Mouse (Mus musculus) mature B cell (primary cell): ENCODE measurements around the gene Parvb.

ENCODE experiments used
- in situ Hi-C: fragments of 300-500 bp; cut with MboI; formaldehyde crosslinking; loops from 2 replicates; pipeline ENCODE4 v1.14.3; 2019

Gene Parvb

DNA sequence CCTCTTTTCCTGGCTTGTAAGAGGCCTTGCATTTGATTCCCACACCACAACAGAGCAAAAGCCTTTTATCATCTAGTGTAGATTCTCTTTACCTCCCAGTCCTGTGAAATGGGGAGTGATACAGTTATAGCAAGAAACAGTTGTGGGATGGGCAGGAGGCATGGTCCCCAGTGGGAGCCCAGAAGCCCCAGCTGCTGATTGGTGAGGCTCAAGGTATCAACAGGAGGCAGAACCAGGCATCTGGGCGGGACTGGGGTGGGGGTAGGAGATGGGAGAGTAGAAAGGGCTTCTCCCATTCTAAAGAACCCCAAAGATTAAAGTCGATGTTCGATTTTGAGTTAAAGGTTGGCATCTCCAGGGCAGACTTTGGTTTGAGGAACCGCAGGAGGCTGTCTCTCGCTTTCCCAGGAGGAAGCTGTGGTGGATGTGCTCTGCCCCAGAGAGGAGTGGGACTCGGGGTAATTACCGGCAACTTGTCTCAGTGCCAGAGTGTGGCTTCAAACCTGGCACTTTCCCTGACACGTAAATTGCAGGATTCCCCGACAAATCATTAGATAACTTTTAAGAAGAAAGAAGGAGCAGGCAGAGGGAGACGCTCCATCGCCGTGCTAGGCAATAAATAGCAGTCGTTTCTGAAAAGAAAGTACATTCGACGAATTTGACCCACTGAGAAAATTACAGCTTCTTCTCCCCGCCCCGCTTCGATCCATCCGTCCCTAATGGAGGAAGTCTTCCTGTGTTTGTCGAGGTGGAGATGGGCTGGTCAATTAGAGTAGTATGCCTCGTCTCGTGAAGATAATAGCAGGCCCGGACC lies 13.7 kb upstream of the Parvb start:
- in situ Hi-C loops, result no loop called here

DNA sequence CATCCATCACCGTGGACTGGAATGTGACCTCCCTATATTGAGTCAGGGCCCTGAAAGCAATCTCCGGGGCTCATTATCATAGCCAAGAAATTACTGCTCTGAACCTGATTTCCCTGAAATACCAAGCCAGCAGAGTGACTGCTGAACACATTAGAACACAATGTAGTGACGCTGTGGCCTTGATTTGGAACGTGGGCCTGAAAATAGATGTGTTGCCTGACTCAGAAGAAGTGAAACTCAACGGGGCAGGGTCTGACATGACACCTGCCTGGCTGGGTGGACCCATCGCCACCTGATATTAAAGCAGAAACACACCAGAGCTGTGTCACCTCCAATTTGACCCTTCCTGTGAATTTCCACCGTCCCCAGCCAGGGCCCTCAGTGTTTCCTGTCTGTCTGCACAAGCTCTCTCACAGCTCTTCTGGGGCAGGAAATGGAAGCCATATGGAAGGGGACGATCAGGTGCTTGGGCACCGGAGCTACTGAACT lies 13.0 kb upstream of the Parvb start:
- in situ Hi-C loops, result no loop called here

DNA sequence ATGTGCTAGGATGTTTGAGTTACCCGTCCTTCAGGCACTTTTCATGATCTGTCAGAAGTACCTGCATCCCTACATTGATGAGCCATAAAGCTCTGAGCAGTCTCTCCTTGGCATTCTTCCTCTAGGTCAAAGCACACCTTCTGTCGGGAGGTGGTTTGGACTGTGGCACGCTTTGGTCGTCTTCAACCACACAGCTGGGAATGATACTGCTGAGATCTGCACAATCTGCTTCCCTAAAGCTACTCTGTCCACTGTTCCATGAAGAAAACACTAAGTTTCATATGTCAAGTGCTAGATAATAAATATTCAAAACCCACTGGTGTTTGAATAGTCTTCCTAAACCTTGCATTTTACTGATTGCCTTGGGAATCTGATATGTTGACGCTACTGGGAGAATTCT lies 10.3 kb upstream of the Parvb start:
- in situ Hi-C loops, result no loop called here

DNA sequence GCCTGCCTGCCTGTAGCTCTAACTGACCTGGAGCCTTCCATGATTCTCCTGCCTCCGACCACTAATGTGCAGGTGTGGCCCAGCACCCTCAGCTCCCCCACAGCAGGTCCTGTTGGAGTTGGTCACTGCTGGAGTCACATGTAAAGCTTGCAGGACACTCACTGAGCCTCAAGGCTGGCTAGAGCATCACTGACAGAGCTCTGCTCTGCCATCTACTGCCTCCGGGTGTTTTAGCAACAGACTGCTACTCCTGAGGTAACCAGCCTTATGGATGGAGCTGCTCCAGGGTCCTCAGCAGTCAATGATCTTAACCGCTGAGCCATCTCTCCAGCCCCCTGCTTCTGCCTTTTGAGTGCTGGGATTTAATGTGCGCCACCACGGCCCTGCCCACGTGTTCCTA lies 8.4 kb upstream of the Parvb start:
- in situ Hi-C loops, result no loop called here

DNA sequence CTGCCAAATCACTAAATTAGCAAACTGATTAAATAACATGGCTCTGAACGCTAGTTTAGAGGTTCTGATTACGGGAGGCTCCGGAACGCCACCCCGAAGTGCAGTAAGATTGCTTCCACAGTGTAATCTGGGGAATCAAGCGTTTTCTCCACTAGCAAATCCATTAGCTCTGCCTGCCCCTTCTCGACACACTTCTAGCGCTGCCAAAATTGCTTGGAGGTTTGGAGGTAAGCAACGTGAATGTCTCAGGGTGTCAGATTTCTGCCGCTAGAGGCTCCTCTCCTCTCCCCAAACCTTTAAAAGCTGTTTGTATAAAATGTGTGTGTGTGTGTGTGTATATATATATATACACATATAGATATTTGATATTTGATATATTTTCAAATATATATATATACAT lies 7.1 kb upstream of the Parvb start:
- in situ Hi-C loops, result no loop called here

DNA sequence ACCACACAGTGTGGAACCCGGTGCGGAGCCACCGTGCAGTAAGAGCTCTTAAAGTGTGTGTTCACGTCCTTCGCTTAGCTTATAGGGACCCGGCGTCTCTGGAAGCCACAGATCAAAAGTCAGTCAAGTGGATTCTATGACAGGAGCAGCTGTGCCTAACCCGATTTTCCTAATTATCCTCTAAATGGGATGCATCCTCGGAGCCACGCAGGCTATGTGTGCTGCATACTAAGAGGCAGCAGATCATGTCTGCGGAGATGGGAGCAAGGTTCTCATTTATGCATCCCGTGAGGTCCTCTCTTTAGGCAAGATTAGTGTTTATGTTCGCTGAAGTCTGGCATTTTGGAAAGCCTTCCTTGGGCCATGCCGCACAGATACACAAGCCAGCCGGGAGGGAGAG lies 4.9 kb upstream of the Parvb start:
- in situ Hi-C loops, result no loop called here

DNA sequence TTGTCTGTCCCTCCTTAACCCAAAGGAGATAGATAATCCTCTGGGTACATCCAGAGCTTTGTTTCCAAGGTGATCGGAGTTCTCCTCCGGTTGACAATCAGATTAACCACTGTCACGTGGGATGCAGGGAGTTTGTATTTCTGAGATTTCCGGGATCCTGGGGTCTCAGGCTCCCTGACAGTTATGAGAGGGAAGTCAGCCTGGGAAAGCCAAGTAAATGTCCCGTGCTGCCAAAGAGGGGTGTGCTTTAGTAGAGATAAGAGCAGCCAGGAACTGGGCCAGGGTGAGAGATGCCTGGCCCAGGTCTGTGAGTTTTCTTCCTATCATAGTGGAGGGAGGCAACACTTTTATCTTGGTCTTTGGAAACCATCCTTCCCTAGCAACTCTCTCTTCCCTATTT lies 1.2 kb upstream of the Parvb start:
- in situ Hi-C loops, result no loop called here

DNA sequence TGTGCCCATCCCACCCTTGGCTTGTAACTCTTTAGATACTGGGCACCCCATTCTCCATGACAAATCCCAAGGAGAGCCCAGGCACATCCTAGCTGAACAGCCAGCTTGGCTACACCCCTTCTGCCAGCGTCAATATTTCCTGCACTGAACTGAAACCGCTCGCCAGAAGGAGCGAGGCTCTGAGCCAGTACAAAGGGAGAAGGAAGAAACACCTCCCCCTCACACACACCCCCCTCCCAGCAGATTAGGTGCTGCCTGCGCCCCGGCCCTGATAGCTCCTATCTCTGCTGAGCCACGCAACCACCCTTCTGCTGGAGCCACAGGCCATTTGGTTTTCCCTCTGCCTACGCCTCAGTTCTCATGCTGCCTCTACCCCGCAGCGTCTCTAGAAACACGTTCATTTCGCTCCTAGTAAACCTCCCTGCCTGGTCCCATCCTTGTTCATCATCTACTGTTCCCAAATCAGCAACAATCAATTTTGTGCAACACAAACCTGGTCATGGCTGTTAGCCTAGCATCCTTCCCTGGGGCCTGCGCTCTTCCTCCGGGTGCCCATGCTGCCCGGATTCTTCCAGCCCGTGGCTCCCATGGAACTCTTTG lies 630 bp upstream of the Parvb start:
- in situ Hi-C loops, result no loop called here

DNA sequence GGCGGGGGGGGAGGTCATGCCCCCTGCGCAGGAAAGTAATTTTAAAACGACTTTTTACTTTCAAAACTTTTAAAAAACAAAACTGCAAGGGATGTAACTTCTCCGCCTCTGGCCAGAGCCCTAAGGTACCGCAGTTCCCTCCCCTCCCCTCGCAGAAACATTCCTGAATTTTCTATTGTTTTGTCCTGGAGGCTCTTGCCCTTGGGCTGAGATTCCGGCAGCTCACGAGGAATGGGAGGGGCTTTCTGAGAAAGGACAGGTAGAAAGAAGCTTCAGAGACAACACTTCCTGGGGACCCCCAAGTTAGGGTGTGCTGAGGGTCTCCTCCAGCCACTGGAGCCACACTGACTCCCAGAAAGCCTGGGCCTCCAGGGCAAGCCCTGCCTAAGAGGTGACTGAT lies 766 bp downstream of the Parvb start:
- in situ Hi-C loops, result no loop called here

DNA sequence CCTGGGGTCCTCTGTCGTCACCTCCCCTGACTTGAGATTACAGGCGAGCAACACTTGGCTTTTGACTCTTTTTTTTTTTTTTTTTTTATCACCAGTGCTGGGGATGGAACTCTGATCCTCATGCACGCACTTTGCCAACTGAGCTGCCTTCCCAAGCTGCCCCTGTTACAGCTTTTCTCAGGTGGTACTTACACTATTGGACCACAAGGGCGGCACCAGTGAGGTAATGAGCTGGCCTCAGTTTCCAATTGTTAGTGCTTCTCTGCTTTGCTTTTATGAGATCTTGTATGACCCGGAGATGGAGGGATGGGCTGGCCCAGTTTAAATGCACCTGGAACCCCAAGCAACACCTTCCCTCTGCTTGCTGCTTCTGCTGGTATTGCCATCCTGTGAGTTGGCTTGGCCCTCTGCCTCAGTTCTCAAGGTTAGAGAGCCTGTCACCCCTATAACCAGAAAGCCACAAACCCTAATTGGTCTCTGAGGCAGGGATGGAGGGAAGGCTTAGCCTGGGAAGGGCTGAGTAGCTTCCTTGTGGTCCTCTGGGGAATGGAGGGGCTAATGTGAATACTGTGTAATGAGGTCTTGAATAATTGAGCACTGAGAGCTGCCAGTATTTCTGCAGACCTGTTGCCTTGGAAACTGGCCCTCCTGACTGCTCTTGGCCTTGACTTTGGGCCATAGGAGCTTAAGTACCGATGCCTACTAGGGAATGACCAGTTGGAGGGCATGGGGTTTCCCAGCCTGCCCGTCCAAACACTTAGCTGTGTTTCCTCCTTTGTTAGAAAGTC lies 3.1 kb downstream of the Parvb start:
- in situ Hi-C loops, result no loop called here

DNA sequence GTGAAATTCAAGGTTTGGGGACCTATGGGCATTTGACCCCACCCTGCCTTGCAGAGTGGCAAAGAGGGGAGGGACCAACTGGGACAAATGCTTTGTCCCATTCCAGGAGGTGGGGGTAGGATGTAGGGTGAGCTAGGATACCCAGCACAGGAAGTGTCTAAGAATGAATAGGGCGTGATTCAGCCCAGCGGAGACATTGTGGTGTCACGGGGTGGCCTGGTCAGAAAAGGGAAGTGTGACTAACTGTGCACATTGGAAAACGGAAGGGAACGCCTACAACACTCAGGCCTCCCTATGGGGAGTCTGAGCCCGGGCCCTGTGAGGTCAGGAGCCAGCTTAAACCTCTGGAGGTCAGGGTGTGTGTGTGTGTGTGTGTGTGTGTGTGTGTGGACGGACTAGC lies 3.8 kb downstream of the Parvb start:
- in situ Hi-C loops, result no loop called here

DNA sequence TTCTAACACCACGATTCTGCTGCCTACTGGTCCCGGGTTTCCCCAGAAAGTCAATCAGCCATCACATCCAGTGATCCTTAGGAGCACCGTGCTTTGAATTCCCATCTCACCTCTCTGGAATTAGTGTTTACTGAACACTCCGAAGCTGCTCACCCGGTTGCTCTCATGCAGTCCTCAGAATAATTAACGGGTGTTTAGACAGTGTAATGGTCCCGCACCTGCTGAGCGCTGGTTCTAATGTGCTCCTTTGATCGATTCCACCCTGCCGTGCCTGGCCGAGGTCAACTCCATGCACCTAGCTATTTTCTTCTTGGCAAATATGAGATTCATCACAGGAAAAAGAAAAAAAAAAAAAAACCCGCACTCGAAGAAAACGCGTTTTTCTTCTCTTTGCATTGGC lies 6.7 kb downstream of the Parvb start:
- in situ Hi-C loops, result no loop called here

DNA sequence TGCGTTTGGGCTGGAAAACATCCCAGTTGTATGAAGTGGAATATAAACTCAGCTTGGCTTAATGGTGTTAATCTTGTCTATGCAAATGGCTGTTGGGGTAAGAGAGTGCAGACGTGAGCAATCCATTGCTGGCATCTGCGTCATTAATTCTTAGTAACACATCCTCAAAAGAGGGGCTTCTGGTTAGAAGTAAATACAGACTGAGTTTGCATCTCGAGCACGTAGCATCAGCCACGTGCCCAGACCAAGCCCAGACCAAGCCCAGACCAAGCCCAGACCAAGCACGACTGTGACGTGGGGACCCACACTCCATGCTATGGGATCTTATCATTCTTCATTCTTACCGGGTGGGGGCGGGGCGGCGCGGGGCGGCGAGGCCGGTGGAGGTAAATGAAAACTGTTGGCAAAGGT lies 7.2 kb downstream of the Parvb start:
- in situ Hi-C loops, result no loop called here

DNA sequence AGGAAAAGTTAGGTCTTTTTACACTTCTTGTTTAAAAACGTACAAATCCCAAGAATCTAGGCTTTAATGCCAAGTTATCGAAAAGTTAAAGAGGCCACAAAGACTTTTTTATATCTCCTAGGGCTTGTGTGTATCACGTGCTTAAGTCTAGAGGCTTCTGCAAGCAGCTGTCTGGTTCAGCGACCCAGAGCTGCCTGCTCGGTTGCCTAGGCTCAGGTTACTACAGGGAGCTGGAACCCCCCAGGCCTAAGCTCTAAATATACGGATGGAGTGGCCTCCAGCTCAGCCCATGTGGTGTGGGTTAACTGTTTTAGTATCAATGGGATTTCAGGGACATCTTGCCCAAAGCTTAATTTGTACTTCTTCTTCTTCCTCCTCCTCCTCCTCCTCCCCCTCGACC lies 9.7 kb downstream of the Parvb start:
- in situ Hi-C loops, result no loop called here

DNA sequence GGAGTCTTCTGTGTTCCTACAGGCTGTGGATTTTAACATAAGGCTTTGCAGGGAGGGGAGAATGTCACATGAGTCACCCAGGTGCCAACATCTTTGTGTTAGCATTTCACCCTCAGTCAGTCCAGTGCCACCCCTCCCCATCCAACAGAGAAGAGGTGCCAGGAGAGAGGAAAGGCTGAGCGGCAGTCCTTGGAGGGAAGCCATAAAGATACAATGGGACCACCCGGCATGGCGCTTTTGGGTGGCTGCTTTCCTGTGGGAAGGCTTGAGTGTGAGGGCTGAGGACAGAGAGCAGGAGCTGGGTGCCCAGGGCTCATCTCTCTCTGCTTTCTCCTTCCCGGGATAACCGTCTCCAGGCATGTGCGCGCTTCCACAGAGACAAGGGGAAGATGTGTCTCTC lies 13.3 kb downstream of the Parvb start:
- in situ Hi-C loops, result no loop called here

DNA sequence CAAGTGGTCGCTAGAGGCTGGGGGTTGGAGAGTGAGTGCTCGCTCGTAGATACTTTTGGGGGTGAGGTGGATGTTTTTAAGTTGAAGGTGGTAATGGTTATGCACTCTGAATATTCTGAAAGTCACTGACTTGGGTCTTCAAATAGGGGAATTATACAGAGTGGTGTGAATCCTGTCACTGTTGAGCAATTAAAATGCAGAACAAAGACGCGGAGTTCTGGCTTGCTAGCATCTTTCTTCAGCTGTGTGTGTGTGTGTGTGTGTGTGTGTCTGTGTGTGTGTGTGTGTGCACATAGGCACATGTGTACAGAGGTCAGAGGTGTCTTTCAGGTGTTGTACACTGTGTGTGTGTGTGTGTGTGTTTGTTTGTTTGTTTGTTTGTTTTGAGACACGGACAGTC lies 14.4 kb downstream of the Parvb start:
- in situ Hi-C loops, result no loop called here

DNA sequence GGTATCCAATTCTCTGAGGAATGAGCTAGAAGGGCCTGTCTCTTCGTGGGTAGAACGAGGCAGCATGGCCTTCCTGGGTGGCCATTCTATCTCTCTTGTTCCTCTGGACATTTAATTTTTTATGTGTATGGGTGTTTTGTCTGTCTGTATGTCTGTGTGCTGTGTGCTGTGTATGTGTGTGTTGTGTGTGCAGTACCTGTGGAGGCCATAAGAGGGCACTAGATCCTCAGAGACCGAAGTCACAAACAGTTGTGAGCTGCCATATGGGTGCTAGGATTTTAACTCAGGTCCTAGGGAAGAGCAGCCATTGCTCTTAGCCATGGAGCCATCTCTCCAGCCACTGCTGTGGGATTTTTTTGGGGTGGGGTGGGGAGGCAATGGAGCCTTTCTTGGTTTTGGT lies 15.5 kb downstream of the Parvb start:
- in situ Hi-C loops, result no loop called here

DNA sequence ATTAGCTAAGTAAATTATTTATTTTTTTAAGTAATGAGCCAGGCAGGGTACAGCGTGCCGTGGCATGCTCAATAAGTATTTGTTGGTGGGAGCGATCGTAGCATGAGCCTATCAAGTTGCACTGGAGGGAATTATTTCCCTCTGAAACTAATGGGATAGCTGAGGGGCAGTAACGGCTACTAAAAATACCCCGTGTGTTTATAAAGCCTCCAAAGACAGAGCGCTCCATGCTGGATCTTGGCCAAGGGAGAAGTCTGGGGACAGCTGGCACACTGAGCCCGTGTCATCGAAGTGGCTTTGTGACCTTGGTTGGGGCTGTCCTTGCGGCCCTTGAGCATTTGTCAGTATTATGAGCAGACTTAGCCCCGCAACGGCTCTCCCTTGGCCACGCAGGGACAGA lies 19.4 kb downstream of the Parvb start:
- in situ Hi-C loops, result no loop called here

DNA sequence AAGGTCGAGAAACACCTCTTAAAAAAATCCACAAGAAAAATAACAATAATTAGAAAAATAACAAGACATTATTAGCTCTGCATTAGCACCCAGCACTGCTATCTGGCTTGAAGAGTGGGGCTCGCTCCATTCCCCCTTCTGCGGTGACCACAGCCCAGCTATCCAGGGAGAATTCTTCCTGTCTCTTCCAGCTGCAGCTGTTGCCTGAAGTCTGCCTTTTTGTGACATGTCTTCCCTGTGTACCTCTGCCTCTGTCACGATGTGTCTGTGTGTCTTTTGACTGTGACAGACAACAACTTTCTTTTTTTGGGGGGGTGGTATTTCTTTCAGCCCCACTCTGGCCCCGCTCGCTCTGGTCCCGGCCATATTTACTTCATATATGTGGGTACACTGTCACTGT lies 20.8 kb downstream of the Parvb start:
- in situ Hi-C loops, result no loop called here

DNA sequence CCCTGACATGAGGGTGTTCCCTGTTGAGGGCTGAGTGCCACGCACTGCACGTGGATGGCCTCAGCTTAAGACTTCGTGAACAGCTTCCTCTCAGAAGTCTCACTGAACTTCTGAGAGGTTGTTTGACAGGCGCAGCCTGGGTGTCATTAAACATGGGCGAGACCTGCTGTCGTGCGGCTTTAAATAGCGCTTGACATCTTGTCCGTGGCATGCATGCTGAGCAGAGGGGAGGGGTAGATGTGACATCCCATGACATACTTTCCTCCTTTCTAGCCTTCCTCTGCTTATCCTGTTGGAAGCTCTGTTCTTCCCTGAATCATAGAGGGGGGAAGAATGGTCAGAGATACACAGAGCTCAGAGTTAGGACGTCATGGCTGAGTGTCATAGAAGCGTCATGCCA lies 21.9 kb downstream of the Parvb start:
- in situ Hi-C loops, result no loop called here

DNA sequence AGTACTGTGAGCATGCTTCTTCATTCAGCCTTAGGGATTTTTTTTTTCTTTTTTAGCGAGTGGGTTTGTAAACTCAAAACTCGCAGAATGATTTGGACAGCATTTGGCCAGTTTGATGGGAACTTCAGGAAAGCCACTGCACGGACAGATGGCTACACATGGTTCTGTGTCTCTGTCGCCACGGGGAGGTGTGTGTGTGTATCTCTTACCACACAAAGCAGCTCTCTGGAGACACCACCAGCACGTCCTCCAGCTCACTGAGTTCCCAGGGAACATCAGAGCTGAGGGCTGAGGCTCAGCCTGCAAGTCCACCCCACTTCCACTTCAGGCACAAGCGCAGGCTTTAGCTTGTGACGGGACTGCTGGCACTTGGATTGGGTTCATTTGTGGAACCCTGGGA lies 22.5 kb downstream of the Parvb start:
- in situ Hi-C loops, result no loop called here

DNA sequence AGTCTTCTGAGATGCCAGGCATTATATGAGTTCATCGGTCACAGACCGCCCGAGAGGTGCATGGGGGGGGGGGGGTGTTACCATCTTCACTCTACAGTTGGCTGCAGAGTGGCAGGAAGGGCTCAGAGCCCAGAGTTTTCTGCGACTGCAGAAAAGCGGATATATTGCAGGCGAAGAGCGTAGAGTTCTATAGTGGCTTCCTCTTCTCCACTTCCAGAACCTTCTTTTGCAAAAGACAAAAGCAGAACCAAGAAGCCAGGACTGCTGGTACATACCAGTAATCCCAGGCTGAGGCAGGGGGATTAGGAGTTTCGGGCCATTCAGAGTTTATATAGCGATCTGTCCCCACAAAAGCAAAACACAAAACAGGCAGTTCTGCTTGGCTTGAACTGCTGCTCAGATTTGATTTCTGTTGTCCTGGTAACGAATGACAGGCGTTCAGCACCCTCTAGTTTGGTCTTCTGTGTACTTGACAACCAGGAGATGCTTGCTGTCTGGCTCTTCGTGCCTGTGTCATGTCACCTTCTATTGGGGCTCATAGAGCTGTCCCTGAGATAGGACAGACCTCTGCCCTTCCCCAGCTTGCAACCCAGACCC lies 24.5 kb downstream of the Parvb start:
- in situ Hi-C loops, result no loop called here

DNA sequence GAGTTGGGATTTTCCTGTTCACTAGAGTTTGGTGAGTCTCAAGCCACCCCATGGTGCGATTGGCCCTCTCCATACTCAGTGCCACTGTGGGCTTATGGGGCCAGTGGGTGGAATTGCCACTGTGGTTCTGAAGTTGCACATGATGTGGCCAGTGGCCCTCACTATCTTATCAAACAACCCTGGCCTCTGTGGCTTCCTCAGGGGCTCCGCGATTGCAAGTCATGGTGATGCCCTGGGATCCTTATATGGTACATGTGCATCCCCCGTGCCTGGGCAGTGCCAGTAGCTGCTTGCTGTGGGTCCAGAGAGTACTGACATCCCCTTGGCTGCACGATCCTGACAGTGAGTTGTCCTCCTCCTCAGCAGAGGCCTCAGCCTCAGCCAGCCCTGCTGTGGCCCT lies 25.0 kb downstream of the Parvb start:
- in situ Hi-C loops, result no loop called here
